Mouse (Mus musculus): ENCODE measurements around the gene Oosp1. TPM values are rescaled to one million over a fixed set of nuclear protein-coding genes. Genes with fewer than 3 reads are reported as not detected.

The Oosp1 gene
- total RNA-seq, 1 experiment = not detected

DNA sequence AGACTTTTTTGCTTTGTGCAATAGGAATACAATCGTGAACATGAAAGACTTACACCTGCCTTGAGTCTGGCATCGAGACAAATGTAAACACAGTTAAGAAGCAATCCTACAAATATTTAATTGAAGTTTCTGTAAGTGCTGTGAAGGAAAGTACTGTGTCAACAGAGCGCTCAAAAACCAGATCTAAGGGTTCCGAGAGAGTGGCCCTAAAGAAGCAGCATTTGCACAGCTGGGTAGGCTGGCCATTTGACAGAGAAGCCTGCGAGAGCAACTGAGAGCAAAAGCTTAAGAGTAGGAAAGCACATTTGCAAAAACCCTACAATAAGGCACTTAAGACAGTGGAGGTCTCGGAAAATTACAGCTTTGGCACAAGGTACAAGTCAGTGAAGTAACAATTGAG is 33.3 kb upstream of the Oosp1 start:
- Histone ChIP-seq H3K9ac (ENCODE audit: insufficient read depth, low read depth, low read length, poor library complexity, severe bottlenecking) (no peak overlapping the region), H3K36me3 (ENCODE audit: control insufficient read depth, insufficient read depth, low read length, poor library complexity, severe bottlenecking) (no peaks in the 10 kb centered on the region), H3K4me1 (ENCODE audit: control insufficient read depth in 2 of 2, insufficient read depth in 2 of 2, low read length in 2 of 2, poor library complexity in 1 of 2) (no peaks in the 10 kb centered on the region), H3K27ac (ENCODE audit: insufficient read depth, low read depth, low read length, poor library complexity, severe bottlenecking) (no peak overlapping the region), H3K9me3 (ENCODE audit: control insufficient read depth, insufficient read depth, low read depth, low read length) (no peaks in the 10 kb centered on the region), H3K4me3 (ENCODE audit: insufficient read depth in 1 of 2, low read depth in 1 of 2, low read length in 2 of 2, poor library complexity in 1 of 2, severe bottlenecking in 1 of 2) (no peak overlapping the region)
- in situ Hi-C loops (cut with MboI; ENCODE audit: low sequenced_read_pairs in 2 of 2, unreplicated experiment in 2 of 2) = no loop called here
- TF ChIP-seq ZC3H11A (IDR thresholded peaks at IDR 0.05; ENCODE audit: borderline replicate concordance, low read depth, low read length) = no peak
- TF ChIP-seq HCFC1 (IDR thresholded peaks at IDR 0.05; ENCODE audit: borderline replicate concordance, insufficient read depth, low read length) = no peak
- TF ChIP-seq MAFK (IDR thresholded peaks at IDR 0.05; ENCODE audit: insufficient read depth, low read depth, low read length) = no peak
- no peak for TF ChIP-seq ZNF384 (IDR thresholded peaks at IDR 0.05; ENCODE audit: low read depth, low read length)
- TF ChIP-seq CHD2 (IDR thresholded peaks at IDR 0.05; ENCODE audit: low read depth, low read length) = no peak
- DNase-seq (ENCODE audit: low read depth, low spot score) = no peak

DNA sequence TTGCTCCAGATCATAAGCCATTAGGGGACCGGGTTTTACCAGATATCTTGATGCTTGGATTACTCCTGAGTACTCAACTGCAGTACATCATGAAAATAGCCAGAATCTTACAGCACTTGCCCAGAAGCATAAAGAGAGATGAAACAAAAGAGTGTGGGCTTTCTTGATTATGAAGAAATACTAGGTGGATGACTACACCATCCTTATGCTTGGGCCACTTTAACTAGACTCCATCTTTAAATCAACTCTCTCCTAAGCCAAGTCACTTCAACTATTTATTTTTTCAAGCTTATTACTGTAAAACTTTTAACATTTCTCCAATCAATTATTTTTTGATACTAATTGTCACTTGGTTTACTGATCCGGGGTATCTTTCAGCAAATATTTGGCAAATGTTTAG is 32.9 kb upstream of the Oosp1 start:
- Histone ChIP-seq H3K4me1 (ENCODE audit: control insufficient read depth in 2 of 2, insufficient read depth in 2 of 2, low read length in 2 of 2, poor library complexity in 1 of 2) (no peaks in the 10 kb centered on the region), H3K4me3 (ENCODE audit: insufficient read depth in 1 of 2, low read depth in 1 of 2, low read length in 2 of 2, poor library complexity in 1 of 2, severe bottlenecking in 1 of 2) (no peak overlapping the region), H3K9me3 (ENCODE audit: control insufficient read depth, insufficient read depth, low read depth, low read length) (no peaks in the 10 kb centered on the region), H3K27ac (ENCODE audit: insufficient read depth, low read depth, low read length, poor library complexity, severe bottlenecking) (no peak overlapping the region), H3K36me3 (ENCODE audit: control insufficient read depth, insufficient read depth, low read length, poor library complexity, severe bottlenecking) (no peaks in the 10 kb centered on the region), H3K9ac (ENCODE audit: insufficient read depth, low read depth, low read length, poor library complexity, severe bottlenecking) (no peak overlapping the region)
- in situ Hi-C loops (cut with MboI; ENCODE audit: low sequenced_read_pairs in 2 of 2, unreplicated experiment in 2 of 2) = no loop called here
- TF ChIP-seq CHD2 (IDR thresholded peaks at IDR 0.05; ENCODE audit: low read depth, low read length) = no peak
- no peak for TF ChIP-seq ZNF384 (IDR thresholded peaks at IDR 0.05; ENCODE audit: low read depth, low read length)
- no peak for DNase-seq (ENCODE audit: low read depth, low spot score)

DNA sequence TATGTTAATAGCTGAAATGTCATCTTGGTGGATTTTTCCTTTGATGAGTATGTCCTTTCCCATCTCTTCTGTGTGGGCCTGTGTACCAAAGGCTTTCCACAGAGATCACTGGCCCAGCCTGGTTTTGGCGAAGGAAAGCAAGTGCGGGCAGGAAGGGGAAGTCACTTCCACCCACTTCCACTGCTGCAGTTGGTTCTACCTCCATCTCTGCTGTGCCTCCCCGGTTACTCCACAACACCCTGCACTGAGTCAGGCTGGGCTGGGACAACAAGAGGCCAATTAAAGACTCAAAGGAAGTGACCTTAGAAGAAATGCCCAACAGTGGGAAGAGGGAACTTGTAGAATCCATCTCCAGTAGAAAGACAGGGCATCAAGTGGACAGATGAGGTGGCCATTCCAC is 29.1 kb upstream of the Oosp1 start:
- Histone ChIP-seq H3K4me3 (ENCODE audit: insufficient read depth in 1 of 2, low read depth in 1 of 2, low read length in 2 of 2, poor library complexity in 1 of 2, severe bottlenecking in 1 of 2) (no peak overlapping the region), H3K36me3 (ENCODE audit: control insufficient read depth, insufficient read depth, low read length, poor library complexity, severe bottlenecking) (no peaks in the 10 kb centered on the region), H3K9me3 (ENCODE audit: control insufficient read depth, insufficient read depth, low read depth, low read length) (no peaks in the 10 kb centered on the region), H3K27ac (ENCODE audit: insufficient read depth, low read depth, low read length, poor library complexity, severe bottlenecking) (no peak overlapping the region), H3K9ac (ENCODE audit: insufficient read depth, low read depth, low read length, poor library complexity, severe bottlenecking) (no peak overlapping the region), H3K4me1 (ENCODE audit: control insufficient read depth in 2 of 2, insufficient read depth in 2 of 2, low read length in 2 of 2, poor library complexity in 1 of 2) (no peaks in the 10 kb centered on the region)
- DNase-seq (ENCODE audit: low read depth, low spot score) = no peak
- TF ChIP-seq MAFK (IDR thresholded peaks at IDR 0.05; ENCODE audit: insufficient read depth, low read depth, low read length) (no peak), ZNF384 (IDR thresholded peaks at IDR 0.05; ENCODE audit: low read depth, low read length) (no peak), HCFC1 (IDR thresholded peaks at IDR 0.05; ENCODE audit: borderline replicate concordance, insufficient read depth, low read length) (no peak), CHD2 (IDR thresholded peaks at IDR 0.05; ENCODE audit: low read depth, low read length) (no peak)
- in situ Hi-C loops (cut with MboI; ENCODE audit: low sequenced_read_pairs in 2 of 2, unreplicated experiment in 2 of 2) = no loop called here

DNA sequence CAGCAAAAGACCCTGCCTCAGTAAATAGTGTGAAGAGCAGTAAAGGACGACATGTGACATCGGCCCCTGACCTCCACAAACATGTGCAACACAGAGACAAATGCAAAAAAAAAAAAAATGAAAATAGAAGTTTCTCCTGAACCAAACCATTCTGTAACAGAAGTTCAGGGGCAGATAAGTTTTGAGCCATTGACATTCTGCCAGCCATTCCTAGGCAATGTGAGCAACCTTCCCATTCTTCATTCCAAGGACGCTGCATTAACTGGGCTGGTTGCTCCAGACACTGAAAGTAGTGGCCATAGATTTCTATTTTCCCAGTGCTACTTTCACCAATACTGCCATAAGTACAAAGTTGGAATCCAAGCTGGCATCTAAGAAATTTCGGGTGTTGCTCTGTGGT is 21.5 kb upstream of the Oosp1 start:
- in situ Hi-C loops (cut with MboI; ENCODE audit: low sequenced_read_pairs in 2 of 2, unreplicated experiment in 2 of 2) = no loop called here
- no peak for DNase-seq (ENCODE audit: low read depth, low spot score)

DNA sequence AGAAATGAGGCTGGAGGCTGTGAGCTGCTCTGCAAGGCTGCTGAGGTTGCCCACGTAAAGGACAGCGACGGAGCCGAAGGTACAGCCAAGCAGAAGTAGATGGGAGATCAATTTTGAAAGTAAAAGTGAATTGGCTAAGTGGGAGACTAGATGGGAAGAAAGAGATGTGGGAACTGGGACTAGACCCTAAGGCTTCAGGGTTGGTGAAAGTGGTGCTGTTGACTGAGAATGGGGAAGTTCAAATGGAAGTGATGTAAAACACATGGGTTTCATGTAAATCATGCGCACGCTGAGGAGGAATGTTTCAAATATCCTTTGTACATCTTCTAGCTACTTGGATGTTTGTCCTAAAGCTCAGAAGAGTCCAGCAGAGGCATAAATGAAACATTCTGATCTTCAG is 7.4 kb upstream of the Oosp1 start:
- H3K4me1 ChIP-seq (ENCODE audit: control insufficient read depth in 2 of 2, insufficient read depth in 2 of 2, low read length in 2 of 2, poor library complexity in 1 of 2) = no peaks in the 10 kb centered on the region
- in situ Hi-C loops (cut with MboI; ENCODE audit: low sequenced_read_pairs in 2 of 2, unreplicated experiment in 2 of 2) = no loop called here
- TF ChIP-seq CHD2 (IDR thresholded peaks at IDR 0.05; ENCODE audit: low read depth, low read length) (no peak), MAFK (IDR thresholded peaks at IDR 0.05; ENCODE audit: insufficient read depth, low read depth, low read length) (no peak), HCFC1 (IDR thresholded peaks at IDR 0.05; ENCODE audit: borderline replicate concordance, insufficient read depth, low read length) (no peak), ZNF384 (IDR thresholded peaks at IDR 0.05; ENCODE audit: low read depth, low read length) (no peak), ZC3H11A (IDR thresholded peaks at IDR 0.05; ENCODE audit: borderline replicate concordance, low read depth, low read length) (no peak)

More for the DNA sequence above, 21.5 kb upstream of the Oosp1 start:
- TF ChIP-seq ZNF384 (IDR thresholded peaks at IDR 0.05; ENCODE audit: low read depth, low read length) (no peak), CHD2 (IDR thresholded peaks at IDR 0.05; ENCODE audit: low read depth, low read length) (no peak), ZC3H11A (IDR thresholded peaks at IDR 0.05; ENCODE audit: borderline replicate concordance, low read depth, low read length) (no peak)
- Histone ChIP-seq H3K9ac (ENCODE audit: insufficient read depth, low read depth, low read length, poor library complexity, severe bottlenecking) (no peak overlapping the region), H3K9me3 (ENCODE audit: control insufficient read depth, insufficient read depth, low read depth, low read length) (no peaks in the 10 kb centered on the region), H3K27ac (ENCODE audit: insufficient read depth, low read depth, low read length, poor library complexity, severe bottlenecking) (no peak overlapping the region), H3K4me3 (ENCODE audit: insufficient read depth in 1 of 2, low read depth in 1 of 2, low read length in 2 of 2, poor library complexity in 1 of 2, severe bottlenecking in 1 of 2) (no peak overlapping the region), H3K36me3 (ENCODE audit: control insufficient read depth, insufficient read depth, low read length, poor library complexity, severe bottlenecking) (no peaks in the 10 kb centered on the region), H3K4me1 (ENCODE audit: control insufficient read depth in 2 of 2, insufficient read depth in 2 of 2, low read length in 2 of 2, poor library complexity in 1 of 2) (no peaks in the 10 kb centered on the region)

More for the DNA sequence above, 7.4 kb upstream of the Oosp1 start:
- H3K9ac ChIP-seq (ENCODE audit: insufficient read depth, low read depth, low read length, poor library complexity, severe bottlenecking) = no peak overlapping the region
- no peak overlapping the region for H3K4me3 ChIP-seq (ENCODE audit: insufficient read depth in 1 of 2, low read depth in 1 of 2, low read length in 2 of 2, poor library complexity in 1 of 2, severe bottlenecking in 1 of 2)
- DNase-seq (ENCODE audit: low read depth, low spot score) = no peak
- no peaks in the 10 kb centered on the region for H3K36me3 ChIP-seq (ENCODE audit: control insufficient read depth, insufficient read depth, low read length, poor library complexity, severe bottlenecking)
- H3K27ac ChIP-seq (ENCODE audit: insufficient read depth, low read depth, low read length, poor library complexity, severe bottlenecking) = no peak overlapping the region
- H3K9me3 ChIP-seq (ENCODE audit: control insufficient read depth, insufficient read depth, low read depth, low read length) = no peaks in the 10 kb centered on the region
